Mouse (Mus musculus) left cerebral cortex, postnatal 10 days (tissue): ENCODE data around the gene Slc9a8. TPM values are rescaled to one million over a fixed set of nuclear protein-coding genes. Genes with fewer than 3 reads are reported as not detected.

Source experiments
- DNase-seq, 2 experiments: peaks; one replicate each; pipeline ENCODE4 v3.0.0; 2021 to 2022; ENCODE audit warnings: low spot score in 2 of 2, mixed read lengths in 1 of 2; ENCODE audit errors: extremely low spot score in 1 of 2
- intact Hi-C: fragments of 180-260 bp; cut with DNase I; formaldehyde crosslinking; loops from one replicate; pipeline ENCODE4 v1.15.1; 2025
- total RNA-seq, 2 experiments: library from RNA; stranded (reverse); gene quantifications; 2 replicates each; pipeline ENCODE4 v1.2.3; 2021

Gene Slc9a8
- total RNA-seq, 2 experiments from 2014 or later, result 33.9 to 35.6 TPM

- intact Hi-C loops, result no loop called here
- DNase-seq, result no peak
Measured at GRCm38 (mm10) chr2:167439422-167439821, 17.9 kb downstream of the Slc9a8 start.

DNA sequence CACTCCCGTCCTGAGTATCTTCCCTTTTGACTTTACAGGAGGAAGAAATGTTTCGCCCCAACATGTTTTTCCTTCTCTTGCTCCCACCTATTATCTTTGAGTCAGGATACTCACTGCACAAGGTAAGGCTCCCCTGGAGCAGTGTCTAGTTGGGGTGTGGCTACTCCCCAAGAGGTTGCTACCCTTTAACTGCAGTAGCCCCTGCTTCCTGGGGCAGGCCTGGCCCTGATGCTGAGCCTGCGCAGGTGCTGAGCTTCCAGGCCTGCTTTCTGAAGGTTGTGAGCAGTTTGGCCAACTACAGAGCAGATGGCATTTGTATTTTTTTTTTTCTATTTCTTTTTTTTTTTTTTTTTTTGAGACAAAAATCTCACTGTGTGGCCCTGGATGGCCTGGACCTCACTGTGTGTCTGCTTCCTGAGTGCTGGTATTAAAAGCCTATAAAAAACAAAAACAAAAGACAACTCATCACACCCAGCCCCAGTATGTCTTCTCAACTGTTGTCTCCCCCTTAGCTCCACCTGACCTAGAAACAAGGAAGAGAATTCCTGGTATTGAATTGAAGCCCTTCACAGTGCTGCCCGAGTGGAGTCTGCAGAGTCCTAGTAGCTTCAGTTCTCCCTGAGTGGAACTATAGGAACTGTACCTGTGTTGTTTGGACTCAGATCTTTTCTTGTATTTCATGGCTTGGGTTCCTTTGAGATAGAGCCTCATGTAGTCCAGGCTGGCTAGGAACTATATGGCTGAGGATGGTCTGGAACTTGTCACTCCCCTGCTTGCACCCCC lies 22.1 kb downstream of the Slc9a8 start:
- intact Hi-C loops, result no loop called here
- no peak for DNase-seq

DNA sequence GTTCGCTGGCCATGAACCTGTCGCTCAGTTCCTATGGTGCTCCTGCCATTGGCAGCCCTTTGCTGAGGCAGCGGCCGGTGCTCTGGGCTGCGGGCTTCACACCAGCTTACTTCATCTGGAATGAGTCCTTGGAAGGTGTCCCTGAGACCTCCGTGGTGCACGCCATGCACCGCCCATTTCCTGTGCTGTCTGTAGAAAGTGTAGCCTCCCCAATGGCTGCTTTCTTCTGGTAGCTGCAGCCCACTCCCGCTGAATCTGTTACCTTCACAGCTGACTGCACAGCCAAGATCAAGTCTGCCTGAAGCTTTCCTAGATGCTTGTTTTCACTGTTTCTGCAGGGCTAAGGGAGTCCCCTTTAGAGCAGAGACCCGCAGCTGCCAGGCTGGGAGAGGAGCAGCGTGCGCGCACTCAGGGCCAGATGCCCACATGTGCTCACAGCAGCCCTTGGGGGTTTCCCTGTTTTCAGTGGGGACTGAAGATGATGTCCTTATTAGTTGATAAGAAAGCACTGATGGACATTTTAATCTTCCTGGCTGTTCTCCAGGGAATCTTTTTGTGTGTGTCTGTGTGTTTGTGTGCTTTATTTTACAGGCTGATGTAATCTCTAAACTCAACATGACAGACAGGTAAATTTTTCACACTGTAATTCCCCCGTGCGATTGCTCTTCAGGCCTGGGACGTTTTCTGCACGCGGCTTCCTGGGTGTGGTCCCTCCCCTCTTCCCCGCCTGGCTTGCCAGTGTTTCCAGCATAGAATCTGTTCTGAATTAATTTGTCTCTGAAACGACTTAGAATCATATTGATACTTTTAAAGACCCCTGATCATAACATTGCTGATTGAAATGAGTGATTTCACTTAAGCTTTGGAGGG lies 24.6 kb downstream of the Slc9a8 start:
- no peak for DNase-seq
- intact Hi-C loops, result no loop called here

GRCm38 (mm10) chr2:167447207-167447606 lies 25.7 kb downstream of the Slc9a8 start:
- intact Hi-C loops, result no loop called here
- DNase-seq, result no peak

DNA sequence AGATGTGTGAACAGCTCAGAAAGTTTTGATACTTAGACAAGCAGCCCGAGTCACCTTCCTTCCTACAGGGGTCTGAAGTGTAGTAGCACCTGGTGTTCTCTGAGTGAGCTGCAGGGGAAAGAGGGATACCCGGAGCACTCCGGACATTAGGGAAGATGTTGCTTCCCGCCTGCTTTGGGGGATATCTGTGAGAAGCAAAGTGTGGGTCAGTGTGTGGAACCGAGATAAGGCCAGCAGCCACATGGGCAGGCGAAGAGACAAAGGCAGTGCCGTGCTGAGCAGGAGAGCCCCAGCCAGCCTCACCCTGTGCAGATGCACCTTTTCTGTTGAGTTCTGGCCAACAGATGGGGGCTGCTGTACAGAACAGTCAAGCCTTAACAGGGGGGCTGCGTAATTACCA lies 26.1 kb downstream of the Slc9a8 start:
- intact Hi-C loops, result no loop called here
- no peak for DNase-seq

- no peak for DNase-seq
- intact Hi-C loops, result no loop called here
Measured at GRCm38 (mm10) chr2:167449331-167450275, 28.1 kb downstream of the Slc9a8 start.

GRCm38 (mm10) chr2:167450647-167451046 lies 29.1 kb downstream of the Slc9a8 start:
- intact Hi-C loops, result no loop called here

GRCm38 (mm10) chr2:167453814-167454213 lies 32.3 kb downstream of the Slc9a8 start:
- intact Hi-C loops, result no loop called here
- DNase-seq, result peak in 1 of 2 experiments; percentile 60

More at GRCm38 (mm10) chr2:167450647-167451046, 29.1 kb downstream of the Slc9a8 start:
- no peak for DNase-seq

DNA sequence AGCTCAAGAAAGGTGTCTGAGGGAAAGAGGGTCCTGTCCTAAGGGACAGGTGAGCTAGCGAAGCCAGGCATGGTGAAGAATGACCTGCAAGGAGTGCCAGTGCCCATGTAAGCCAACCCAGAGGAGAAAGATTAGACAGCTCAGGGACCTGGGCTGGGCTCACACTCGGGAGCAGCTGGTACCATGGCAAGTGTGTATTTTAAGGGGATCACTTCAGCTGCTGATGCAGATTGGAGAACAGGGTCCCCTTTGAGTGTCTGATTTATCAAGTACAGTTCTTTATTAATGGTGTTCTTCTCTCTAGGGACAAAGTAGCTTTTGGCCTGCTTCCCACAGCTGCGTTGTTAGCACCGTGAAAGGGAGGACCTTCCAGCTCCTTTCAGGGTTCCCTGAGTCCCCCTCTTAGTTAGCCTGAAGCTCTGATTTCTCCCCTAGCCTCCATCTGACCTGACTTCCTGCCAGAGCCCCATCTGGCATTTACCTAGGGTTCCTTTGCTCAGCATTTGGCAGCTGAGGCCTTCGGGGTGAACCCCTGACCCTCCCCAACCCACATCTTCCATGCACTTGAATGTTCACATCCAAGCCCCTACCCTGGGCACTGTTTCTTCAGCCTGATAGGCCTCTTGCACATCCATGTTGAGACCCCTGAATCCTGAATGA lies 35.0 kb downstream of the Slc9a8 start:
- no peak for DNase-seq
- intact Hi-C loops, result no loop called here

- no peak for DNase-seq
- intact Hi-C loops, result no loop called here
Measured at GRCm38 (mm10) chr2:167457213-167457612, 35.7 kb downstream of the Slc9a8 start.

DNA sequence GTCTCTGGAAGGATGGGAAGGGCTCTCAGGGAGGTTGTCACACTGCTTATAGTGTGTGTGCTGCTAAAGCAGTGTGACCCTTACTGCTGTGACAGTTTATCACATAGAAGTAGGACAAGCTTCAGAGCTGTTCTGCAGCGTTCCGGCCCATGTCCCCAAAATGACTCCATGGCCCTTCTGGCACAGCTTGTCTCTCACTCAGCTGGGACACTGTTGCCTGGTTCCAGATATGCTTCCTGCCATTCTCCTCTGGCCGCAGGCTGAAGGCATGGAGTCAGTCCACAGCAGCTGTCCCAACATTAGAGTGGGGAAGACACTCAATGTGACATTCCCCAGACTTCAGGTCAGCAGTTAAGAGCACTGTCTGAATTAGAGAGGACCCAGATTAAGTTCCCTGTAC lies 37.0 kb downstream of the Slc9a8 start:
- DNase-seq, result no peak
- intact Hi-C loops, result no loop called here

- DNase-seq, result no peak
- intact Hi-C loops, result no loop called here
Measured at GRCm38 (mm10) chr2:167459071-167459865, 37.8 kb downstream of the Slc9a8 start.

DNA sequence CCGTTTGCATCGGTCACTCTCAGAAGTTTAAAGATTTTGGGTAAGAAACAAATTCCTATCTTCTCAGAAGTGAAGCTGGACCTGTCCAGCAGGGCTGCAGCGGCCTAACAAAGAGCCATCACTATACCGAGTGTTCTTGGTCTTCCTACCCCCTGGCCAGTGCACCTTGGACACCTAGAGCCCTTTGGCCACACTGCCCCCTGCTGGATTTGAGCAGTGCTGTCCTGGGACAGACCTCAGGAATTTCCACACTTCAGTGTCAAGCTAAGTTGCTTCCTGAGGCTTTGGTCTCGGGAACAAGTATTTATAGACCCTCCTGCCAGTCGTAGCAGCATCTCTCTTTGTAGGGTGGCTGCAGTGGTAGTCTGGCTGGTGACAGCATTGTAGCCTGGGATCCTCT lies 41.4 kb downstream of the Slc9a8 start:
- intact Hi-C loops, result no loop called here
- peak in 1 of 2 experiments; percentile 69 for DNase-seq

DNA sequence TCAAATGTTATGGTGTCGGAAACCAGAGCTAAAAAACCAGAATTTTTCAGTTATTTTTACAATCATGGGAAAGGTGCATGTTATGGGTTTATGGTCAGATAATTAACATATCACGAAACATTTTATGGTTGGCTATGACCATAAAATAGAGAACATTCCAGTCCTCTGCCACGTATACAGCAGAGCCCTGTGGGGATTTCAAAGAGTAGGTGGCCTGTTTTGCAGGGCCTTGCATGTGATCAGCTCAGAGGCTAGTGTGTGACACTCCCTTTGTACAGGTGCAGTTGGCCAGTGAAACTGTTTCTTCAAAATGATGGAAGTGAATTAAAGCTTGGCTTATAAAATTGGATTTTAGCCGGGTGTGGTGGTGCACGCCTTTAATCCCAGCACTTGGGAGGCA lies 42.3 kb downstream of the Slc9a8 start:
- no peak for DNase-seq
- intact Hi-C loops, result no loop called here

- intact Hi-C loops, result no loop called here
- DNase-seq, result no peak
Measured at GRCm38 (mm10) chr2:167465951-167466350, 44.4 kb downstream of the Slc9a8 start.

- no peak for DNase-seq
- intact Hi-C loops, result no loop called here
Measured at GRCm38 (mm10) chr2:167467214-167467613, 45.7 kb downstream of the Slc9a8 start.

DNA sequence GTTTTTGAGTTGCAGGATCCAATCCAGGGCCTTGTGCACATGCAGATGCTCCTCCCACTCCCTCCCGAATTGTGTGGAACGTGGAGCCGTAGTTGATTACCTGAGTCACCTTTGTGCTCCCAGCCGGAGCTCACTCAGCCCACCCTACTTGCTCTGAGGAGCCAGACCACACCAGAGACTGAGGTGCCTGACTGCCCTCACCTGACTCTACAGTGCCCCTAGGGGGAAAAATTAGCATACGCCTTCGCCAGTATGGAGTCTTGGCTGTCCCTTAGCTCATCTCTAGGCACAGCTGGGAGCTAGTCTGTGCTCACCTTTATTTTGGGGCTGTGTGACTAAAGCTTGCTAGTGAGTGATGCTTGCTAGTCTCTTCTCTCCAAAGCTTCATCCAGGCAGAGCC lies 46.9 kb downstream of the Slc9a8 start:
- no peak for DNase-seq

DNA sequence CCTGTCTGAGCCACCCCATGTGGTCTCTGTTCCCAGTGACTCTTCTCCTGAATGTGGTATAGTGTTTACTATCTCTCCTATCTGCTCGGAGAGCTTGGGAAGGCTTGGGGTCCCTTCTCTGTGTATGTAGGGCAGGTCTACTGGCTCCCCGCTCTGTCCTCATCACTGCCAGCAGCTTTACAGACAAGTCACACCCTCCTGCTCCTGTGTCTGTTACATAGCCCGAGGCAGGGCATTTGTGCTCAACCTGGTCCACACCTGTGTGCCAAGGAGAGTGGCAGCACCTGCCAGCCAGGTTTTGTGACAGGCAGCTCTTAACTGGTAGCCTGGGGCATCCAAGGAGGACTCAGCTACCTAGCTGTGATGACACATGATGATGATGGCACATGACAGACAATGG lies 49.1 kb downstream of the Slc9a8 start:
- intact Hi-C loops, result no loop called here
- no peak for DNase-seq

More for the DNA sequence above, 46.9 kb downstream of the Slc9a8 start:
- intact Hi-C loops, result no loop called here
